In the genomic region with DNA sequence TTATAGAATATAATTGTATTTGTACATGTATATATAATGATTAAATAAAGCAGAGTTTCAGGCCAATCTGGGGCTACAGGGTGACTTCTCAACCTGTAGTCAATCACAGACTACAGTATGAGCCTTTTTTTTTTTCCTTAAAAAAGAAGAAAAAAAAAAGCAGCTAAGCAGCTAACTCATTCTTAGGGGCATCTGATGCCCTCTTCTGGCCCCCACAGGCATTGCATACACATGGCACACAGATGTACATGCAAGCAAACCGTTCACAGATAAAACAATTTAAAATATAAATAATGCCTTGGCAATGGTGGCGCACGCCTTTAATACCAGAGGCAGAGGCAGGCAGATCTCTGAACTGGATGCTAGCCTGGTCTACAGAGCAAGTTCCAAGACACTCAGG, we compare ENCODE assay signal across 9 mouse cellular contexts. TPM values are rescaled to one million over a fixed set of nuclear protein-coding genes. Genes with fewer than 3 reads are reported as not detected.
DNase-seq lines count a peak whose midpoint lies in the region; ATAC-seq lines count a peak whose summit lies in the region.
"Had no signal": no experiment of that assay in that cellular context is flagged by ENCODE, and none has a peak within 500 bp of the region (broad histone marks: within the 10 kb centered on the region; RNA-seq: fewer than 3 reads in every experiment).

No protein-coding gene starts in this region.

- H3K4me2 ChIP-seq in hindbrain, embryonic 14.5 days (replicated peaks), result no peak overlapping the region
- H3K4me2 ChIP-seq in hindbrain, embryonic 12.5 days (replicated peaks), result no peak overlapping the region
- H3K4me2 ChIP-seq: neural tube, embryonic 12.5 days had no signal

- peak; percentile 33 for DNase-seq in hindbrain, embryonic 14.5 days (ENCODE audit: low spot score)
- peak; percentile 59 for DNase-seq in ES-CJ7 (ENCODE audit: low read depth, low spot score)
- DNase-seq in cerebellum, adult 11-12 months, result peak; percentile 16
- DNase-seq in frontal cortex, postnatal 36 days (ENCODE audit: low spot score in 2 of 2), result peak; percentile 41 to 46
- DNase-seq in left cerebral cortex, adult 18-20 months (ENCODE audit: low spot score in 2 of 2), result peak; percentile 43 to 46
- peak; percentile 72 for DNase-seq in thymus, postnatal 4 days

- peaks cover 100% of the 10 kb centered on the region for H3K36me3 ChIP-seq in hindbrain, embryonic 14.5 days (replicated peaks; ENCODE audit: control insufficient read depth, insufficient read depth)
- H3K36me3 ChIP-seq in hindbrain, embryonic 12.5 days, result peaks cover 81% of the 10 kb centered on the region

- no peak for ATAC-seq in hindbrain, embryonic 14.5 days (ENCODE audit: low FRiP score)
- no peak for ATAC-seq in hindbrain, embryonic 12.5 days (ENCODE audit: low FRiP score)
- 0 out of 2 replicates have a peak, but pooled peaks have one; percentile 23 for ATAC-seq in neutrophil, adult 5-6 weeks (ENCODE audit: extremely low read depth, insufficient number of reproducible peaks, low FRiP score, poor library complexity, severe bottlenecking)

- H3K4me1 ChIP-seq in hindbrain, embryonic 14.5 days (replicated peaks; ENCODE audit: control insufficient read depth, insufficient read depth, low read length), result no peaks in the 10 kb centered on the region
- no peaks in the 10 kb centered on the region for H3K4me1 ChIP-seq in hindbrain, embryonic 12.5 days
- H3K4me1 ChIP-seq: neural tube, embryonic 12.5 days had no signal

- H3K4me3 ChIP-seq in hindbrain, embryonic 14.5 days (replicated peaks; ENCODE audit: low read length), result no peak overlapping the region
- H3K4me3 ChIP-seq in hindbrain, embryonic 12.5 days, result no peak overlapping the region
- H3K4me3 ChIP-seq: neural tube, embryonic 12.5 days had no signal

- H3K27me3 ChIP-seq in hindbrain, embryonic 14.5 days (ENCODE audit: control insufficient read depth, insufficient read depth, low read length), result no peaks in the 10 kb centered on the region
- H3K27me3 ChIP-seq in hindbrain, embryonic 12.5 days, result no peaks in the 10 kb centered on the region
- H3K27me3 ChIP-seq: neural tube, embryonic 12.5 days had no signal

- no peak overlapping the region for H3K9ac ChIP-seq in hindbrain, embryonic 14.5 days
- no peak overlapping the region for H3K9ac ChIP-seq in hindbrain, embryonic 12.5 days
- H3K9ac ChIP-seq: neural tube, embryonic 12.5 days had no signal

- no peaks in the 10 kb centered on the region for H3K9me3 ChIP-seq in hindbrain, embryonic 14.5 days (ENCODE audit: control insufficient read depth, low read length)
- no peaks in the 10 kb centered on the region for H3K9me3 ChIP-seq in hindbrain, embryonic 12.5 days (replicated peaks)
- H3K9me3 ChIP-seq: neural tube, embryonic 12.5 days had no signal

- 93% methylated on average over 3 of the region's 3 CpGs for WGBS in hindbrain, embryonic 14.5 days
- 90% methylated on average over 3 of the region's 3 CpGs for WGBS in hindbrain, embryonic 12.5 days

- no peak overlapping the region for H3K27ac ChIP-seq in hindbrain, embryonic 14.5 days
- H3K27ac ChIP-seq in hindbrain, embryonic 12.5 days, result no peak overlapping the region
- H3K27ac ChIP-seq: neural tube, embryonic 12.5 days had no signal

RNA-seq across cellular contexts. Expression of gene Ubap2, which starts 48.6 kb away (rescaled TPM):
- 49.7 and 50.2 TPM in 2 replicates for polyA plus RNA-seq in hindbrain, embryonic 14.5 days (2014; fragmentation: Nextera tagmentation; extraction: Ambion mirVana)
- 71.1 and 91.1 TPM in 2 replicates for polyA plus RNA-seq in hindbrain, embryonic 12.5 days (2016; fragmentation: Nextera tagmentation; extraction: Ambion mirVana)
- total RNA-seq in left cerebral cortex, adult 18-20 months (2021), result 10 to 100 TPM; 38.4 to 41.9 TPM
- total RNA-seq in neutrophil, adult 5-6 weeks (2017), result 23.9 and 25.0 TPM in 2 replicates

Comparison
In these comparisons a context has a peak if more than half of its experiments do, and no peak if none do; other contexts are left out.
1. DNase-seq: peak in every context shown above with its lines; median percentile 72 in thymus, postnatal 4 days; 59 in ES-CJ7; 44 in left cerebral cortex, adult 18-20 months; 44 in frontal cortex, postnatal 36 days; 33 in hindbrain, embryonic 14.5 days; 16 in cerebellum, adult 11-12 months.